Mouse (Mus musculus): ENCODE measurements at regions not wholly inside any gene's neighbourhood (a gene's known extent, or its start where the extent isn't known, plus 50 kb on each side); places are given as distances from the start of the nearest gene placed in this dataset.

GRCm38 (mm10) chr16:70835006-70835405, 521.3 kb downstream of the Gbe1 start:
- ATAC-seq = no peak

GRCm38 (mm10) chr16:70838139-70838538, 524.4 kb downstream of the Gbe1 start:
- H3K4me2 ChIP-seq (replicated peaks; ENCODE audit: low read depth, low read length) = no peak overlapping the region
- no peak overlapping the region for H3K4me3 ChIP-seq (ENCODE audit: low read depth, low read length)
- H3K27me3 ChIP-seq (replicated peaks; ENCODE audit: insufficient read depth, low read length) = no peaks in the 10 kb centered on the region
- no peaks in the 10 kb centered on the region for H3K4me1 ChIP-seq (ENCODE audit: insufficient read depth, low read depth, low read length)
- DNase-seq (ENCODE audit: low spot score) (no peak), ATAC-seq (no peak)
- H3K36me3 ChIP-seq (ENCODE audit: insufficient read depth, low read length) = no peaks in the 10 kb centered on the region
- H3K9me3 ChIP-seq (ENCODE audit: low read length) = no peaks in the 10 kb centered on the region
- H3K27ac ChIP-seq (ENCODE audit: low read length) = no peak overlapping the region
- WGBS = 79% methylated on average over 1 of the region's 1 CpGs
- TF ChIP-seq EP300 (IDR thresholded peaks at IDR 0.05) = no peak
- no peak for TF ChIP-seq CTCF (IDR thresholded peaks at IDR 0.05)
- H3K9ac ChIP-seq (replicated peaks; ENCODE audit: low read depth) = no peak overlapping the region

More at GRCm38 (mm10) chr16:70835006-70835405, 521.3 kb downstream of the Gbe1 start:
- H3K4me1 ChIP-seq (ENCODE audit: insufficient read depth, low read depth, low read length) = no peaks in the 10 kb centered on the region
- 82% methylated on average over 8 of the region's 8 CpGs for whole genome bisulfite sequencing
- no peaks in the 10 kb centered on the region for H3K9me3 ChIP-seq (ENCODE audit: low read length)
- H3K27ac ChIP-seq (ENCODE audit: low read length) = no peak overlapping the region
- no peak overlapping the region for H3K9ac ChIP-seq (replicated peaks; ENCODE audit: low read depth)
- H3K4me2 ChIP-seq (replicated peaks; ENCODE audit: low read depth, low read length) = no peak overlapping the region
- no peak for TF ChIP-seq CTCF (IDR thresholded peaks at IDR 0.05)
- TF ChIP-seq EP300 (IDR thresholded peaks at IDR 0.05) = no peak
- no peaks in the 10 kb centered on the region for H3K36me3 ChIP-seq (ENCODE audit: insufficient read depth, low read length)
- no peaks in the 10 kb centered on the region for H3K27me3 ChIP-seq (replicated peaks; ENCODE audit: insufficient read depth, low read length)
- H3K4me3 ChIP-seq (ENCODE audit: low read depth, low read length) = no peak overlapping the region
- DNase-seq (ENCODE audit: low spot score) = no peak

- no peak overlapping the region for H3K27ac ChIP-seq (ENCODE audit: low read length)
- ATAC-seq (no peak), DNase-seq (ENCODE audit: low spot score) (no peak)
- H3K4me3 ChIP-seq (ENCODE audit: low read depth, low read length) = no peak overlapping the region
- H3K4me2 ChIP-seq (replicated peaks; ENCODE audit: low read depth, low read length) = no peak overlapping the region
- TF ChIP-seq CTCF (IDR thresholded peaks at IDR 0.05) (no peak), EP300 (IDR thresholded peaks at IDR 0.05) (no peak)
- H3K36me3 ChIP-seq (ENCODE audit: insufficient read depth, low read length) = no peaks in the 10 kb centered on the region
- 53% methylated on average over 2 of the region's 2 CpGs for whole genome bisulfite sequencing
- no peak overlapping the region for H3K9ac ChIP-seq (replicated peaks; ENCODE audit: low read depth)
- no peaks in the 10 kb centered on the region for H3K4me1 ChIP-seq (ENCODE audit: insufficient read depth, low read depth, low read length)
- no peaks in the 10 kb centered on the region for H3K27me3 ChIP-seq (replicated peaks; ENCODE audit: insufficient read depth, low read length)
- no peaks in the 10 kb centered on the region for H3K9me3 ChIP-seq (ENCODE audit: low read length)
These were observed 554.5 kb downstream of the Gbe1 start for GRCm38 (mm10) chr16:70868241-70868640.

- WGBS = 56% methylated on average over 4 of the region's 4 CpGs
These were observed 555.5 kb downstream of the Gbe1 start for GRCm38 (mm10) chr16:70869205-70869604.

GRCm38 (mm10) chr16:70874080-70874479, 560.3 kb downstream of the Gbe1 start:
- Histone ChIP-seq H3K4me3 (ENCODE audit: low read depth, low read length) (no peak overlapping the region), H3K36me3 (ENCODE audit: insufficient read depth, low read length) (no peaks in the 10 kb centered on the region), H3K9me3 (ENCODE audit: low read length) (no peaks in the 10 kb centered on the region), H3K4me1 (ENCODE audit: insufficient read depth, low read depth, low read length) (no peaks in the 10 kb centered on the region), H3K9ac (replicated peaks; ENCODE audit: low read depth) (no peak overlapping the region), H3K27me3 (replicated peaks; ENCODE audit: insufficient read depth, low read length) (no peaks in the 10 kb centered on the region), H3K4me2 (replicated peaks; ENCODE audit: low read depth, low read length) (no peak overlapping the region), H3K27ac (ENCODE audit: low read length) (no peak overlapping the region)
- TF ChIP-seq EP300 (IDR thresholded peaks at IDR 0.05) (no peak), CTCF (IDR thresholded peaks at IDR 0.05) (no peak)
- WGBS = 28% methylated on average over 2 of the region's 2 CpGs
- DNase-seq (ENCODE audit: low spot score) (no peak), ATAC-seq (no peak)

More at GRCm38 (mm10) chr16:70869205-70869604, 555.5 kb downstream of the Gbe1 start:
- DNase-seq (ENCODE audit: low spot score) = no peak
- no peaks in the 10 kb centered on the region for H3K4me1 ChIP-seq (ENCODE audit: insufficient read depth, low read depth, low read length)
- no peak overlapping the region for H3K4me3 ChIP-seq (ENCODE audit: low read depth, low read length)
- no peaks in the 10 kb centered on the region for H3K36me3 ChIP-seq (ENCODE audit: insufficient read depth, low read length)
- no peak overlapping the region for H3K27ac ChIP-seq (ENCODE audit: low read length)
- TF ChIP-seq EP300 (IDR thresholded peaks at IDR 0.05) (no peak), CTCF (IDR thresholded peaks at IDR 0.05) (no peak)
- no peak overlapping the region for H3K9ac ChIP-seq (replicated peaks; ENCODE audit: low read depth)
- H3K4me2 ChIP-seq (replicated peaks; ENCODE audit: low read depth, low read length) = no peak overlapping the region
- no peak for ATAC-seq
- H3K27me3 ChIP-seq (replicated peaks; ENCODE audit: insufficient read depth, low read length) = no peaks in the 10 kb centered on the region
- no peaks in the 10 kb centered on the region for H3K9me3 ChIP-seq (ENCODE audit: low read length)

GRCm38 (mm10) chr16:70880678-70881077, 566.9 kb downstream of the Gbe1 start:
- 48% methylated on average over 2 of the region's 2 CpGs for WGBS
- DNase-seq (ENCODE audit: low spot score) (no peak), ATAC-seq (no peak)
- H3K4me3 ChIP-seq (ENCODE audit: low read depth, low read length) = no peak overlapping the region
- TF ChIP-seq CTCF (IDR thresholded peaks at IDR 0.05) (no peak), EP300 (IDR thresholded peaks at IDR 0.05) (no peak)
- H3K36me3 ChIP-seq (ENCODE audit: insufficient read depth, low read length) = no peaks in the 10 kb centered on the region
- no peaks in the 10 kb centered on the region for H3K9me3 ChIP-seq (ENCODE audit: low read length)
- no peaks in the 10 kb centered on the region for H3K27me3 ChIP-seq (replicated peaks; ENCODE audit: insufficient read depth, low read length)
- no peak overlapping the region for H3K4me2 ChIP-seq (replicated peaks; ENCODE audit: low read depth, low read length)
- H3K27ac ChIP-seq (ENCODE audit: low read length) = no peak overlapping the region
- no peaks in the 10 kb centered on the region for H3K4me1 ChIP-seq (ENCODE audit: insufficient read depth, low read depth, low read length)
- H3K9ac ChIP-seq (replicated peaks; ENCODE audit: low read depth) = no peak overlapping the region
